Mouse (Mus musculus): ENCODE measurements around the gene Ncapd3.

The Ncapd3 gene

DNA sequence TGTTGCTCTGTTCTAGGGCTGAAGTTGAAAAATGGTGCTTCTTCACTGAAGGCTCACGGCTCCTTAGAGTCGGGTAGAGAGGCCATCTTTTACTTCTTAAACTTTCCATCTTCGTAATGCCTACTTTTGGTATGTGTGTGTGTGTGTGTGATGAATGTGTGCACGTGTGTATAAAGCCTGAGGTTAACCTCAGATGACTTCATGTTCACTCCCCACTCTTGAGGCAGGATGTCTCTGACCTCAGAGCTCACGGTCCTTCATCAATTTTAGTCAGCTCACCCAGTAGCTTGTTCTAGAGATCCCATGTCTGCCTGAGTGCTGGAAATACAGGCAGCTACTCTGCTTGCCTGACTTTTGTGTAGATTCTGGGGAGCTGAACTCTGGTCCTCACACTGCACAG lies 13.9 kb downstream of the Ncapd3 start:
- no peak for DNase-seq (ENCODE audit: low read depth, low spot score)

GRCm38 (mm10) chr9:27049492-27049891 lies 19.5 kb downstream of the Ncapd3 start:
- no peak for DNase-seq (ENCODE audit: low read depth, low spot score)

DNA sequence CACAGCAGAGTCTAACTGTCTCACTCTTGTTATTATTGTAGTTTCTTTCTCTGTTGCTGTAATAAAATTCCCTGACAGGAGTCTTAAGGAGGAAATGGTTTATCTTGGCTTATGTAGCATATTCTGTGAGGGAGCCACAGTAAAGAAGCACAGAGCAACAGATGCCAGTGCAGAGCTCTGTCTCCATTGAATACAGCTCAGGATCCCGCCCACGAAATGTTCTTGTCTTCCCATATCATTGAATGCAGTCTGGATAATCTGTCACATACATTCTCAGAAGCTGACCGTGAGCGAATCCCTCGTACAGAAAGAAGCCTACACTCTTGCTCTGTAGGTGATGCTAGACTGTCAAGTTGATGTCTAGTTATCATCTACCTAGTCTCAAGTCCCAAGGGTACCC lies 28.4 kb downstream of the Ncapd3 start:
- DNase-seq (ENCODE audit: low read depth, low spot score), result no peak

GRCm38 (mm10) chr9:27070895-27071294 lies 40.9 kb downstream of the Ncapd3 start:
- DNase-seq (ENCODE audit: low read depth, low spot score), result no peak

DNA sequence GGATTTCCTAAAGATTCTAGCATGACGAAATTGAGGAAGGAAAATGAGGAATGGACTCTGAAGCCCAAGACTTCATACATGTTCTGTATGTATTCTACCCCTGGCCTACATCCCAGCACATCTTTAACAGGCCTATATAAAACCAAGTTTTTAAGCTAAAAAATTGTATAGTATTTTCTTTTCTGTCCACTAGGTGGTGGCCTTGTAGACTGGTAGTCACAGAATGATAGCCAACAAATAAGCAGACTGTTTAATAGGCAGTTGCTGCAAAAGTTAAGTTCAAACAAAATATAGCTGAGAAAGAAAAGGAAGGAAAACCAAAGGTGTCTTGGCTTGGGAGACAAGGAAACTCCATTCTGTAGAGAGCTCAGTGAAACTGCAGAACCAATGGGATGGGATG lies 44.7 kb downstream of the Ncapd3 start:
- DNase-seq (ENCODE audit: low read depth, low spot score), result no peak

- no peak for DNase-seq (ENCODE audit: low read depth, low spot score)
Observed at GRCm38 (mm10) chr9:27075812-27076211, 45.8 kb downstream of the Ncapd3 start.

GRCm38 (mm10) chr9:27086256-27086655 lies 56.3 kb downstream of the Ncapd3 start:
- DNase-seq (ENCODE audit: low read depth, low spot score), result no peak

DNA sequence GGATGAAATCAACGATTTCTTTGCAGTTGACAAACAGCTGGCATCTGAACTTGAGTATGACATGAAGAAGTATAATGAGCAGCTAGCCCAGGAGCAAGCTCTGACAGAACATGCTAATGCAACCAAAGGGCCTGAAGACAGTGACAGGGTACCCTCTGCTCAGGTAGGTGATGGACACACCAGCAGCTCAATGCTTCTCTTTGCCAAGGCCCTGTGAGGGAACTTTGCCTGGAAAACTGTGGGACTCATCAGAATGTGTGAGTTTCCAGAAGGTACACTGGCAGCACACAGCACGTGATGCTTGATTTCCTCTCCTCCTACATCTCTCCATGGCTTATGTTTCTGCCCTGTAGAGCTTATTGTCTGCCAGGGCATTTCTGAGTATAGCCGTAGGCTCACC lies 57.4 kb downstream of the Ncapd3 start:
- DNase-seq (ENCODE audit: low read depth, low spot score), result no peak

GRCm38 (mm10) chr9:27090134-27090533 lies 60.2 kb downstream of the Ncapd3 start:
- no peak for DNase-seq (ENCODE audit: low read depth, low spot score)

DNA sequence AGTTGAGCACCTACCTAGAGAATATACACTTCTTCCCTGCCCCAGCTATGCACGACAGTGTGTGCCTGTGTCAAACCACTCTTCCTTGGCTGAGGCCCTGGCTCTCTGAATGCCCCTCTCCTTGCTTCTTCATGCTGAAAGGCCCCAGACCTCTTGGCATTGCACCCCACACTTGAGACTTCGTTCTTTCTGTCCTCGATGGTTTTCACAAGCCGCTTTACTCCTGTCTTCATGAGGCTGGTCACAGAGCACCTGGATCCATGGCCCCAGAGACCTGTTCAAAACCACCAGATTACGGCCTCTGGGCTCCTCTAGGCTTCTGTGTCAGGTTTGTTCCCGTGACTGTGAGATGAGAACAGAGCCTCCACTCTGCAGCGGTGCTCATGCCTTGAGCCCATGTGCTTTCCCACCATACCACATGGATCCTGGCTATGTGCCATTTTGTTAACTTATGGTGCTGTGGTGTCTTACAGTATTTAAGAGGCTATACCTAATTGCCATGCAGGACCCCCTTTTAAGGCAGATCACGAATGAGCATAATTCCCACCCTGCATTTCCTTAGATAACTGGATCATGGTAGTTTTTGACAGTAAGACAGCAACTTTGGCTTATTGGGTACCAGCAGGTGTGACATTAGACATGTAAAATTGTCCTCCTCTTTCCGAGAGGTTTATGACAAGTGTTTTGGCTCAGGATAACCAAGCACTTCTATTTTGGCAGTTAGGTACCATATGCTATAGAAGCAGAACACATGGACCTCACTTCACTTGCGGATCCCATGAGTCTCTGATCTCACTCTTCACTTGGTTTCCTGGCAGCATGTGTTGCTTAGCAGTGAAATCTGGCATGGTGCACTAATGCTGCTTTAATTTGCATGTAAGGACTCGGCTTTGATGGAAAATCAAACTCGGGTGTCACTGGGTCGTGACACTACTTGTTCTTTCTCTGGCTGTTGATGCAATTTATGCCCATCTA lies 61.1 kb downstream of the Ncapd3 start:
- no peak for DNase-seq (ENCODE audit: low read depth, low spot score)

- no peak for DNase-seq (ENCODE audit: low read depth, low spot score)
Observed at GRCm38 (mm10) chr9:27092916-27093315, 62.9 kb downstream of the Ncapd3 start.

- DNase-seq (ENCODE audit: low read depth, low spot score), result no peak
Observed at GRCm38 (mm10) chr9:27098092-27098491, 68.1 kb downstream of the Ncapd3 start.

GRCm38 (mm10) chr9:27098557-27098956 lies 68.6 kb downstream of the Ncapd3 start:
- DNase-seq (ENCODE audit: low read depth, low spot score), result no peak

DNA sequence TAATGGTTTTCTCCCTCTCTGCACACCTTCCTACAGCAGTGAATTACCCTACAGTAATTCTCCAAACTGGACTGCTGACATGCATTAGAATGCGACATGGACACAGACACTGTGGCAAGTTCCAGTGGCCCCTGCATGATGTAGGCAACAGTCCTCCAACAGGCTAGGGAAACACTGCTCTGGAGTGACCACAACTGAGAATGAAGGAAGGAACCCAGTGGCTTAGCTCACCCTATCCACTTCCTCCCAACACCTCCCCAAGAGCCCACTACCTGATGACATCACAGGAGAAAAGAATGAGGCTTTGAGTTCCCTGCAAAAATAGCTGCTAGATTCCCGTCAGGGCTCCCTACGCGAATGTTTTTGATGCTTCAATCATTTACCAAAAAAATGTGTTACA lies 69.5 kb downstream of the Ncapd3 start:
- DNase-seq (ENCODE audit: low read depth, low spot score), result no peak

- DNase-seq (ENCODE audit: low read depth, low spot score), result no peak
Observed at GRCm38 (mm10) chr9:27101466-27101865, 71.5 kb downstream of the Ncapd3 start.

- DNase-seq (ENCODE audit: low read depth, low spot score), result peak; percentile 57
Observed at GRCm38 (mm10) chr9:27106081-27106480, 76.1 kb downstream of the Ncapd3 start.

- no peak for DNase-seq (ENCODE audit: low read depth, low spot score)
Observed at GRCm38 (mm10) chr9:27108451-27108850, 78.5 kb downstream of the Ncapd3 start.

DNA sequence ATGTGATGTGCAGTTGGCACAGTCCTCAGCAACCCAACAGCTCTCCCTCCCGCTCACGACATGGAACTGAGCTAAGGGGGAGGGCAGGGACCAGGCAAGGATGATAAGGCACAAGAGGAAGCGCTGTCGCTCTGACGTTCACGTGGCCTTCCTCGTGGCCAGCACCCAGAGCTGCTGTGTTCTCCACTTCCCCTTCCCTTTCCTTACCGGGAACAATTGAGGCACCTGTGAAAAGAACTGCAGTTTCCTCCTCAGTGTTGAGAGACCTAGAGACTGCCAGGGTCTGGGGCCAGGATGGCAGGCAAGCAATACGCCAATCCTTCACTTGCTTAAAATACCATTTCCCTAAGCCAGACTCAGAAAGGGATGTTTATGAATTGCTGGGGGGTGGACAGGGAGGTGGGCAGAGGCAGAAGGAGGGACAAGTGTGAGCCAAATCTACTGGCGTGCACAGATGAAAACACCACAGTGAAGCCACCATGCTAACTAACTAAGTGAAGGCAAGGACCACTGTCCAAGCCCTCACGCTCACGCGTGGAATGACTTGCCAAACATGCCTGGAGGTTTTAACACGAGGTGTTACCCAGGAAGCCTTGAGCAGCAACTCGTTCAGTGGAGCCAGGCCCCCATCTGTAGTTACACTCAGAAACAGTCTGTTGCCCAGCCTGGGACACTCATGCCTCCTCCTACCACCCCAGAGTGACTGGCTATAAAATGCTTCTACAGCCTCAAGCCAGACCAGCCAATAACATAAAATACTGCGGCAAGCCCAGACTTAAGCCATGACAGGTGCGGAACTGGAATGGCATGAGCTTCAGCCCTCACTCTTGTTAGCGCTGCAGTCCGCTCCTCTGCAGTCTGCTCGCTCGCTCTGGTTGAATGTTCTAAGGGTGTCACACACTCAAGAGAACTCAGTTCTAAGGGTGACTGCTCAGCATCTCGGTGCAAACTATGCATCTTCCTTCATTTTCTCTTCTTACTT lies 79.8 kb downstream of the Ncapd3 start:
- peak; percentile 24 for DNase-seq (ENCODE audit: low read depth, low spot score)

- DNase-seq (ENCODE audit: low read depth, low spot score), result no peak
Observed at GRCm38 (mm10) chr9:27110681-27111080, 80.7 kb downstream of the Ncapd3 start.

DNA sequence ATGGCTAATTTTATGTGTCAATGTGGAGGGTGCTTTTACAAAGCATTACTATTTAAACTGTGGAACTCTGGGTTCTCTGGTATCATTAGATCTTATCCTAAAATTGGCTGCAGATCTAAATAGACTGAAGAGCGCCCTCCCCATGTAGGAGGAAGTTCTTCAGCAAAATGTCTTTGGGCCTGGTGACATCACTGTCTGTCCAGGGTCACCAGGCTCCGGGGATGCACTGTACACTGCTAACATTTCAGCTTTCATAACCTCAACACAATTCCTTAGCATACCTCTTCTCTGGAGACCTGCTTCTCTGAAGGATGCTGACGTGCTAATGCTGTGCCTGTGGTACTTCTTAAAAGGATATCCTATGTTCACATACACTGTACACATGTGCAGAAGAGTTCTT lies 81.8 kb downstream of the Ncapd3 start:
- no peak for DNase-seq (ENCODE audit: low read depth, low spot score)

- no peak for DNase-seq (ENCODE audit: low read depth, low spot score)
Observed at GRCm38 (mm10) chr9:27121254-27121653, 91.3 kb downstream of the Ncapd3 start.

DNA sequence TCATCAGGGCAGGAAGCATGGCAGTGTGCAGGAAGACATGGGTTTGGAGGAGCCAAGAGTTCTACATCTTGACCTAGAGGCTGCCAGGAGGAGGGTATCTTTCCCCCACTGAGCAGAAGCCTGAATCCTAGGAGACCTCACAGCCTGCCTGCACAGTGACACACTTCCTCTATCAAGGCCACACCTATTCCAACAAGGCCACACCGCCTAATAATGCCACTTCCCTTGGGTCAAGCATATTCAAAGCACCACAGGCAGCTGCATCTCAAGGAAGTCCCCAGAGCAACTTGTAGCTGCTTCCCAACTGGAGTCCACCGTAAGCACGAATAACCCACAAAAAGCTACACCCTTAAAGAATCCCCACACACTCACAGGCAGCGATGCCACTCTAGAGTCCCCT lies 92.1 kb downstream of the Ncapd3 start:
- DNase-seq (ENCODE audit: low read depth, low spot score), result no peak

All from forelimb bud, embryonic 11.5 days (tissue).